Mouse (Mus musculus) heart, embryonic 15.5 days (tissue): Measurements from ENCODE around the gene Safb2. TPM values are rescaled to one million over a fixed set of nuclear protein-coding genes. Genes with fewer than 3 reads are reported as not detected.
"Not testable (repeated sequence)": the region's sequence is repeated elsewhere in the genome, so short reads cannot be mapped to it uniquely, and the experiment has no call there.

Experiments used
- ATAC-seq: fragments of 200-750 bp; cut with Nextera tagmentation; replicated peaks from 2 replicates; pipeline ENCODE4 v1.8.0; 2017; ENCODE audit warnings: low read depth, moderate TSS enrichment; ENCODE audit not compliant: insufficient number of reproducible peaks, insufficient read depth, low FRiP score
- H3K27ac ChIP-seq: fragments of 300-500 bp; sonication (generic); 2 replicates; pipeline ENCODE4 v1.5.1; 2015; ENCODE audit warnings: mild to moderate bottlenecking, inconsistent platforms
- H3K27me3 ChIP-seq: fragments of 300-500 bp; sonication (generic); 2 replicates; pipeline ENCODE4 v1.6.1; 2015; ENCODE audit warnings: inconsistent platforms
- H3K36me3 ChIP-seq: fragments of 300-500 bp; sonication (generic); 2 replicates; pipeline ENCODE4 v1.6.1; 2015; ENCODE audit warnings: mild to moderate bottlenecking, inconsistent platforms
- H3K4me1 ChIP-seq: fragments of 300-500 bp; sonication (generic); replicated peaks from 2 replicates; pipeline ENCODE4 v1.6.1; 2015; ENCODE audit warnings: inconsistent platforms
- H3K4me2 ChIP-seq: fragments of 300-500 bp; sonication (generic); 2 replicates; pipeline ENCODE4 v1.6.1; 2015; ENCODE audit warnings: inconsistent platforms, mild to moderate bottlenecking, moderate library complexity
- H3K4me3 ChIP-seq: fragments of 300-500 bp; sonication (generic); 2 replicates; pipeline ENCODE4 v1.5.1; 2015; ENCODE audit warnings: mild to moderate bottlenecking, inconsistent platforms
- H3K9ac ChIP-seq: fragments of 300-500 bp; sonication (generic); 2 replicates; pipeline ENCODE4 v1.6.1; 2015; ENCODE audit warnings: mild to moderate bottlenecking, inconsistent platforms
- H3K9me3 ChIP-seq: fragments of 300-500 bp; sonication (generic); replicated peaks from 2 replicates; pipeline ENCODE4 v1.6.1; 2016; ENCODE audit warnings: inconsistent platforms
- WGBS: fragments of 180-500 bp; shearing (Covaris S2); methylation state at CpG from one replicate; pipeline ENCODE4 v1.1.7; 2015; ENCODE audit warnings: mixed read lengths; 5-methylcytosine and 5-hydroxymethylcytosine counted together
- polyA plus RNA-seq: library from polyadenylated mRNA; unstranded; fragments of >200 nt; fragmentation: Nextera tagmentation; extraction: Ambion mirVana; gene quantifications from 2 replicates; pipeline ENCODE4 v1.2.1, GENCODE M21; 2015

Safb2 gene
- 52.2 and 63.9 TPM in 2 replicates for polyA plus RNA-seq

GRCm38 (mm10) chr17:56584257-56585130, at the start of gene Safb2, which contains the start of gene Safb:
Safb2 (minus strand) TSS chr17:56584585.
Safb (plus strand) TSS chr17:56584825.
- WGBS, result under 1% methylated on average over 95 of the region's 101 CpGs
- H3K9ac ChIP-seq, result peak within 1 kb of the TSS; percentile 96
- peaks cover 55% of the 10 kb centered on the region for H3K4me1 ChIP-seq
- ATAC-seq, result peak; percentile 94
- H3K36me3 ChIP-seq, result peaks cover 49% of the 10 kb centered on the region
- H3K4me3 ChIP-seq, result peak within 1 kb of the TSS; percentile 93
- H3K4me2 ChIP-seq, result peak within 1 kb of the TSS; percentile 74
- peak within 1 kb of the TSS; percentile 97 for H3K27ac ChIP-seq
- no peaks in the 10 kb centered on the region for H3K27me3 ChIP-seq
- no peaks in the 10 kb centered on the region for H3K9me3 ChIP-seq

- Histone ChIP-seq H3K36me3 (no peaks in the 10 kb centered on the region), H3K4me3 (no peak overlapping the region), H3K9me3 (no peaks in the 10 kb centered on the region), H3K4me2 (no peak overlapping the region), H3K27ac (no peak overlapping the region), H3K9ac (no peak overlapping the region), H3K4me1 (no peaks in the 10 kb centered on the region), H3K27me3 (no peaks in the 10 kb centered on the region)
- ATAC-seq, result no peak
- WGBS, result 75% methylated on average over 6 of the region's 6 CpGs
Measured at GRCm38 (mm10) chr17:56634023-56634422, 49.6 kb upstream of the Safb2 start.

GRCm38 (mm10) chr17:56631807-56632206, 47.4 kb upstream of the Safb2 start:
- Histone ChIP-seq H3K4me3 (no peak overlapping the region), H3K9me3 (no peaks in the 10 kb centered on the region), H3K4me1 (peaks cover 7% of the 10 kb centered on the region), H3K27me3 (peaks cover 3% of the 10 kb centered on the region; the same call in 1 of the 2 replicates), H3K27ac (no peak overlapping the region), H3K4me2 (no peak overlapping the region), H3K9ac (no peak overlapping the region), H3K36me3 (no peaks in the 10 kb centered on the region)
- no peak for ATAC-seq
- 57% methylated on average over 4 of the region's 4 CpGs for WGBS

DNA sequence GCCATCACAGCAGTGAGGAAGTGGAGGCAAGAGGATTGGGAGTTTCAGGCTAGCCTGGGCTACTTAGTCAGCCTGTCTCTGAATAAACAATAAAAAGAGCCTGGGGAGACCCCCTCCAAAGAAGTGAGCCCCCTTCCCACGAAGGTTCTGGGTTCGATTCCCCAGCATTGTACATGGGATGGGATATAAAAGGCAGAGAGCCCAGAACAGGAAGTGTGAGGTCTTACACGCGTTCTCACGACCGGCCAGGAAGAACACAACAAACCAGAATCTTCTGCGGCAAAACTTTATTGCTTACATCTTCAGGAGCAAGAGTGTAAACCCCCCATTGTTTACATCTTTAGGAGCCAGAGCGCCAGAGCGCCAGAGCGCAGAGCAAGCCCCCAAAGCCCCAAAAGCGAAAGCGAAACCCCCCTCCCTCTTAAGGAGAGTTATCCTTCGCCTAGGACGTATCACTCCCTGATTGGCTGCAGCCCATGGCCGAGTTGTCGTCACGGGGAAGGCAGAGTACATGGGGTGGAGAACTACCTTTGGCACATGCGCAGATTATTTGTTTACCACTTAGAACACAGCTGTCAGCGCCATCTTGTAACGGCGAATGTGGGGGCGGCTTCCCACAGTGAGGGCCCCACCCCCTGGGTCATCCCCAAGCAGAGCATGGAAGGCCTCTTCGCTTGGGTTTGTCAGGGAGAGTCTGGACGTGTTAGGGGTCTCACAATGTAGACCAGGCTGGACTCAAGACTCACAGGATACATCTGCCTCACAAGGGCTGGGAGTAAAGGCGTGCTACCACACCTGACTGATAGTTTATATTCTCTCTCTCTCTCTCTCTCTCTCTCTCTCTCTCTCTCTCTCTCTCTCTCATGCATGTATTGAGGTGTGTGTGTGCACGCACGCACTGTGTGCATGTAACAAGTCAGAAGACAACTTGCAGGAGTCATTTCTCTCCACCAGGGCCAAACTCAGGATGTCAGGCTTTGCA, 45.7 kb upstream of the Safb2 start:
- H3K9me3 ChIP-seq, H3K4me3 ChIP-seq, H3K36me3 ChIP-seq, H3K9ac ChIP-seq, H3K4me2 ChIP-seq, H3K27ac ChIP-seq, ATAC-seq, H3K27me3 ChIP-seq: not testable (repeated sequence)
- WGBS, result 82% methylated on average over 27 of the region's 27 CpGs
- H3K4me1 ChIP-seq, result peaks cover 19% of the 10 kb centered on the region

DNA sequence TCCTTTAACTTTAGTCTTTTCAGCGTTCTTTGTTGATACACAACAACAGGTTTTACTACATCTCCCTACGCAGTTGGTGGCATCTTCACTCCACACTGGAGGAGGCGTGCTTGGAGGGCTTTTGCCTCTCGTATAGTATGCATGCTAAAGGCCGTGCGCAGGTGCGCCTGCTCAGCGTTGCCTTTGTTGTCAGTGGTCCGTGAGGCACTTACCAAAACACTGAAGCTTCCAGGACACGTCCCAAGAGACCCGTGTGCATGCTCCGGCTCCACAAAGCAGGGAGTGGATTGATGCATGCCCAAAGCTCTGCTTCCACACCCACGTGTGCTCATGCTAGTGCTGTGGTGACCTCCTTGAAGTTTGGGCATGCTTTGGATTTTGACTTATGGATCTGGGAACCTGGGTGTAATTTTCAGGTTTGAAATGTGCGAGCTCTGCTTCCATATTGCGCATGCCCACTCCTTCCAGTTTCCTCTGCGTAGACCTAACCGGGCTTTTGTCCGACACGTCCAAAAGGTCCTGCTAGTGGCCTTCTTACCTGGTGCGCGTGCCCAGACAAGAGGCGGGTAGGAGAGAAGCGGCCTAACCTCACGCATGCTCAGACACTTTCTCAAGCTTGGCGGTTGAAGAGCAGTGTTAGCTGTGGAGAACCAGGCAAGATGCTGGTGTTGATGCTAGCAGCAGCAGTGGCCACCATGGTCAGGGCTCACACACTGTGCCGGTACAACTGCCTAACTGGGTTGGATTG, 43.3 kb upstream of the Safb2 start, which contains the start of gene Catsperd:
TSS of gene Catsperd (plus strand) at position 614 of the 748 bp plus-strand sequence.
- Histone ChIP-seq H3K9ac (peak within 1 kb of the TSS; percentile 25), H3K4me2 (peak within 1 kb of the TSS; percentile 96), H3K4me3 (peak within 1 kb of the TSS; percentile 98), H3K27ac (peak within 1 kb of the TSS; percentile 57), H3K9me3 (no peaks in the 10 kb centered on the region), H3K27me3 (peaks cover 3% of the 10 kb centered on the region; the same call in 1 of the 2 replicates), H3K36me3 (peaks cover 2% of the 10 kb centered on the region; the same call in 1 of the 2 replicates), H3K4me1 (peaks cover 22% of the 10 kb centered on the region)
- 0 out of 2 replicates have a peak, but pooled peaks have one; percentile 5 for ATAC-seq
- WGBS, result 9% methylated on average over 26 of the region's 26 CpGs

- H3K9me3 ChIP-seq, result no peaks in the 10 kb centered on the region
- H3K4me1 ChIP-seq, result peaks cover 22% of the 10 kb centered on the region
- under 1% methylated on average over 51 of the region's 51 CpGs for WGBS
- ATAC-seq, result peak; percentile 93
- peaks cover 3% of the 10 kb centered on the region; the same call in 1 of the 2 replicates for H3K27me3 ChIP-seq
- peak within 1 kb of the TSS; percentile 74 for H3K27ac ChIP-seq
- H3K9ac ChIP-seq, result peak within 1 kb of the TSS; percentile 96
- H3K4me2 ChIP-seq, result peak within 1 kb of the TSS; percentile 96
- H3K4me3 ChIP-seq, result peak within 1 kb of the TSS; percentile 98
- peaks cover 10% of the 10 kb centered on the region for H3K36me3 ChIP-seq
Measured at GRCm38 (mm10) chr17:56626754-56627470, 42.5 kb upstream of the Safb2 start, which contains the start of gene Lonp1. Lonp1 (minus strand) TSS chr17:56626887.

DNA sequence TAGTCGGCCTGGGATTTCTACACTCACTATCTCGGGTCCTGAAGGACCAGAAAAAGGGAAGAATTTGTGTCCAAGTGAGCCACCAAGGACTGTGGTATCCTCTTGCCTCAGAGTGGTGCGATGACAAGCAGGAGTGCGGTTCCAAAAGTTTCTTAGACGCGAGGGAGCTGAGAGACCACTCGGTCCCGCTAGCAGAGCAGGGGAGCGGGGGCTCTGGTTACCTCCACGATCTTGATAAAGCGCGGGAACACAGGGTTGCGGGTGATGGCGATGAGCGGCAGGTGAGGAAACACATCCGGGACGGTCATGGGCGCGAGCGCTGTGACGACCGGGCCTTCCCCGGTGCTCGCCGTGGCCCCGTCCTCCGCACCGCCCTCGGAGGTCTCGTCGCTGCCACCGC, 41.9 kb upstream of the Safb2 start:
- H3K4me3 ChIP-seq, result peak overlapping the region; percentile 98
- H3K9ac ChIP-seq, result peak overlapping the region; percentile 96
- peaks cover 3% of the 10 kb centered on the region; the same call in 1 of the 2 replicates for H3K27me3 ChIP-seq
- peak overlapping the region; percentile 74 for H3K27ac ChIP-seq
- H3K36me3 ChIP-seq, result peaks cover 15% of the 10 kb centered on the region
- peaks cover 22% of the 10 kb centered on the region for H3K4me1 ChIP-seq
- ATAC-seq, result no peak
- H3K4me2 ChIP-seq, result peak overlapping the region; percentile 96
- H3K9me3 ChIP-seq, result no peaks in the 10 kb centered on the region
- 1% methylated on average over 32 of the region's 32 CpGs for WGBS

- Histone ChIP-seq H3K27me3 (peaks cover 3% of the 10 kb centered on the region; the same call in 1 of the 2 replicates), H3K9me3 (no peaks in the 10 kb centered on the region), H3K4me1 (peaks cover 22% of the 10 kb centered on the region), H3K27ac (no peak overlapping the region), H3K4me3 (peak overlapping the region; percentile 98), H3K9ac (no peak overlapping the region), H3K4me2 (peak overlapping the region; percentile 96), H3K36me3 (peaks cover 21% of the 10 kb centered on the region)
- WGBS, result 57% methylated on average over 3 of the region's 3 CpGs
- ATAC-seq, result no peak
Measured at GRCm38 (mm10) chr17:56625495-56625894, 41.1 kb upstream of the Safb2 start.

- peaks cover 16% of the 10 kb centered on the region for H3K4me1 ChIP-seq
- H3K4me3 ChIP-seq, result no peak overlapping the region
- H3K4me2 ChIP-seq, result no peak overlapping the region
- no peak overlapping the region for H3K9ac ChIP-seq
- 91% methylated on average over 8 of the region's 8 CpGs for WGBS
- no peak for ATAC-seq
- no peak overlapping the region for H3K27ac ChIP-seq
- H3K27me3 ChIP-seq, result no peaks in the 10 kb centered on the region
- peaks cover 78% of the 10 kb centered on the region for H3K36me3 ChIP-seq
- H3K9me3 ChIP-seq, result no peaks in the 10 kb centered on the region
Measured at GRCm38 (mm10) chr17:56617628-56618027, 33.2 kb upstream of the Safb2 start.

GRCm38 (mm10) chr17:56616725-56617124, 32.3 kb upstream of the Safb2 start:
- Histone ChIP-seq H3K4me2 (no peak overlapping the region), H3K9me3 (no peaks in the 10 kb centered on the region), H3K27me3 (no peaks in the 10 kb centered on the region), H3K4me1 (peaks cover 20% of the 10 kb centered on the region), H3K4me3 (no peak overlapping the region), H3K9ac (no peak overlapping the region), H3K36me3 (peaks cover 69% of the 10 kb centered on the region), H3K27ac (no peak overlapping the region)
- WGBS, result 74% methylated on average over 3 of the region's 3 CpGs
- ATAC-seq, result no peak
